Mouse (Mus musculus) cerebellum, adult 2 months (tissue): ENCODE data around the gene Evl.

Experiments used
- CTCF ChIP-seq: fragments of 200-500 bp; IDR thresholded peaks from 2 replicates; pipeline ENCODE4 v1.5.1; 2011; ENCODE audit warnings: low read depth, mild to moderate bottlenecking, control low read depth, low read length, moderate library complexity, borderline replicate concordance; ENCODE audit not compliant: insufficient read depth
- POLR2A ChIP-seq: fragments of 200-500 bp; IDR thresholded peaks from 2 replicates; pipeline ENCODE4 v1.6.1; 2011; ENCODE audit warnings: low read length, control low read depth, borderline replicate concordance; ENCODE audit not compliant: insufficient read depth

GRCm38 (mm10) chr12:108622406-108622805 is 67.9 kb downstream of the Evl start:
- TF ChIP-seq CTCF: no peak
- no peak for TF ChIP-seq POLR2A
